Mouse (Mus musculus) erythroblast, embryonic 14.5 days (primary cell): ENCODE data around the gene Prl7c1.

ENCODE experiments used
- GATA1 ChIP-seq: IDR thresholded peaks from 2 replicates; pipeline ENCODE4 v1.6.1; 2012; ENCODE audit warnings: low read length, inconsistent platforms, mixed read lengths
- TAL1 ChIP-seq: IDR thresholded peaks from 3 replicates; pipeline ENCODE4 v1.6.1; 2012; ENCODE audit warnings: low read length, inconsistent platforms, mixed read lengths

DNA sequence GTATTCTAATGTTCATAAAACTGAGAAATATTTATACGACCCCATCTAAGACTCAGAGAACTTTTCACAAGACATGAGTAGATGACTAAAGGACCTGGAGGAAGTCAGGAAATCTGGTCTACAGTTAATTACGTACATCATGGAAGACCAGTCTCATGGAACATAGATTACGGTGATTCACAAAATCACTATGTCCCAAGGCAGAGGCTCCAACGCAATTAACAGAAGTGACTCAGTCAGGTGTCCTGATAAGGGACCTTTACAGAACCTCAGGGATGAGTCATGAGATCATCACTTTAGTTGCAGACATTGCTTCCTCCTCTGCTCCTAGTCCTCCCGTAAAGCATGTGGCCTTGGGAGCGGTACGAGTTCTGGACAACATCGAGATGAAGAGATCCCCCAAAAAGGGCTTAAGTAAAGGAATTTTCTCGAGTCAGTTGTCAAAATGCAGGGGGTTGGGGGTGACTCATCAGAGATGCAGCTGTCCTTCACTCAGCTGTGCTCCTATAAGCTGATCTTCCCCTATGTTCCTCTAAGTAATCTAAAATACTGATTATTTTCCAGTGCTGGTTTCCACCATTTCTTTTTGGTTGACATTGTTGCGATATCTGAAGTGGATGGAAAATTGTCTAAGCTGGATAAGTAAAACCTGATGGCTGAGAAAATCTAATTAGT lies 46.0 kb downstream of the Prl7c1 start:
- TF ChIP-seq GATA1, result no peak
- no peak for TF ChIP-seq TAL1
